Mouse (Mus musculus): ENCODE measurements at regions not wholly inside any gene's neighbourhood (a gene's known extent, or its start where the extent isn't known, plus 50 kb on each side); places are given as distances from the start of the nearest gene placed in this dataset.

- DNase-seq (ENCODE audit: low read depth), result peak; percentile 42
Measured at GRCm38 (mm10) chr8:82471825-82472224, 68.8 kb upstream of the Il15 start.

GRCm38 (mm10) chr8:82469824-82470223 lies 66.8 kb upstream of the Il15 start:
- no peak for DNase-seq (ENCODE audit: low read depth)

- no peak for DNase-seq (ENCODE audit: low read depth)
Measured at GRCm38 (mm10) chr8:82462841-82463240, 59.8 kb upstream of the Il15 start.

GRCm38 (mm10) chr8:82459007-82459406 lies 56.0 kb upstream of the Il15 start:
- DNase-seq (ENCODE audit: low read depth), result no peak

GRCm38 (mm10) chr8:82454056-82454455 lies 51.0 kb upstream of the Il15 start:
- DNase-seq (ENCODE audit: low read depth), result no peak

Measured in c-Kit-positive CD71-positive TER-119-negative erythroid progenitor cells, embryonic 14.5 days (primary cell).